Mouse (Mus musculus): ENCODE measurements at regions not wholly inside any gene's neighbourhood (a gene's known extent, or its start where the extent isn't known, plus 50 kb on each side); places are given as distances from the start of the nearest gene placed in this dataset.
A peak's percentile ranks its signal among the peaks of the same experiment; 100 is the strongest.

GRCm38 (mm10) chr13:107246956-107247751, 225.2 kb upstream of the Kif2a start:
- Histone ChIP-seq H3K4me2 (peak overlapping the region; percentile 44), H3K4me3 (peak overlapping the region; percentile 26), H3K36me3 (replicated peaks) (no peaks in the 10 kb centered on the region), H3K9me3 (no peaks in the 10 kb centered on the region), H3K9ac (no peak overlapping the region), H3K27ac (no peak overlapping the region), H3K4me1 (peaks cover 14% of the 10 kb centered on the region), H3K27me3 (replicated peaks) (no peaks in the 10 kb centered on the region)
- ATAC-seq (replicated peaks), result peak; percentile 64
- 20% methylated on average over 17 of the region's 17 CpGs for WGBS

GRCm38 (mm10) chr13:107244173-107244572, 222.2 kb upstream of the Kif2a start:
- Histone ChIP-seq H3K4me2 (no peak overlapping the region), H3K9me3 (no peaks in the 10 kb centered on the region), H3K4me1 (peaks cover 14% of the 10 kb centered on the region), H3K27me3 (replicated peaks) (no peaks in the 10 kb centered on the region), H3K4me3 (no peak overlapping the region), H3K27ac (no peak overlapping the region), H3K9ac (no peak overlapping the region), H3K36me3 (replicated peaks) (no peaks in the 10 kb centered on the region)
- WGBS, result 88% methylated on average over 3 of the region's 3 CpGs
- no peak for ATAC-seq (replicated peaks)

GRCm38 (mm10) chr13:107239035-107239387, 217.1 kb upstream of the Kif2a start:
- no peak overlapping the region for H3K9ac ChIP-seq
- no peak overlapping the region for H3K4me2 ChIP-seq
- 75% methylated on average over 4 of the region's 4 CpGs for WGBS
- no peaks in the 10 kb centered on the region for H3K4me1 ChIP-seq
- H3K4me3 ChIP-seq, result no peak overlapping the region
- ATAC-seq (replicated peaks), result no peak
- no peaks in the 10 kb centered on the region for H3K9me3 ChIP-seq
- H3K27me3 ChIP-seq (replicated peaks), result no peaks in the 10 kb centered on the region
- no peaks in the 10 kb centered on the region for H3K36me3 ChIP-seq (replicated peaks)
- no peak overlapping the region for H3K27ac ChIP-seq

GRCm38 (mm10) chr13:107238364-107239034, 216.6 kb upstream of the Kif2a start:
- Histone ChIP-seq H3K4me3 (no peak overlapping the region), H3K4me2 (no peak overlapping the region), H3K9ac (no peak overlapping the region), H3K27me3 (replicated peaks) (no peaks in the 10 kb centered on the region), H3K27ac (no peak overlapping the region), H3K9me3 (no peaks in the 10 kb centered on the region), H3K36me3 (replicated peaks) (no peaks in the 10 kb centered on the region), H3K4me1 (no peaks in the 10 kb centered on the region)
- no peak for ATAC-seq (replicated peaks)
- WGBS, result 87% methylated on average over 9 of the region's 9 CpGs

- no peaks in the 10 kb centered on the region for H3K27me3 ChIP-seq (replicated peaks)
- no peak overlapping the region for H3K4me2 ChIP-seq
- no peak for ATAC-seq (replicated peaks)
- no peak overlapping the region for H3K4me3 ChIP-seq
- WGBS, result 85% methylated on average over 5 of the region's 5 CpGs
- no peak overlapping the region for H3K9ac ChIP-seq
- no peaks in the 10 kb centered on the region for H3K9me3 ChIP-seq
- no peaks in the 10 kb centered on the region for H3K4me1 ChIP-seq
- no peak overlapping the region for H3K27ac ChIP-seq
- no peaks in the 10 kb centered on the region for H3K36me3 ChIP-seq (replicated peaks)
These were observed 197.5 kb upstream of the Kif2a start for GRCm38 (mm10) chr13:107219456-107219855.

- Histone ChIP-seq H3K4me2 (no peak overlapping the region), H3K36me3 (replicated peaks) (no peaks in the 10 kb centered on the region), H3K27me3 (replicated peaks) (no peaks in the 10 kb centered on the region), H3K4me3 (no peak overlapping the region), H3K9ac (no peak overlapping the region), H3K27ac (no peak overlapping the region), H3K9me3 (no peaks in the 10 kb centered on the region), H3K4me1 (no peaks in the 10 kb centered on the region)
- no peak for ATAC-seq (replicated peaks)
- WGBS, result 36% methylated on average over 8 of the region's 8 CpGs
These were observed 196.4 kb upstream of the Kif2a start for GRCm38 (mm10) chr13:107218351-107218750.

- no peaks in the 10 kb centered on the region for H3K9me3 ChIP-seq
- no peak overlapping the region for H3K4me2 ChIP-seq
- H3K9ac ChIP-seq, result no peak overlapping the region
- no peaks in the 10 kb centered on the region for H3K4me1 ChIP-seq
- 65% methylated on average over 6 of the region's 6 CpGs for whole genome bisulfite sequencing
- H3K36me3 ChIP-seq (replicated peaks), result no peaks in the 10 kb centered on the region
- H3K27me3 ChIP-seq (replicated peaks), result no peaks in the 10 kb centered on the region
- H3K4me3 ChIP-seq, result no peak overlapping the region
- ATAC-seq (replicated peaks), result no peak
- no peak overlapping the region for H3K27ac ChIP-seq
These were observed 195.9 kb upstream of the Kif2a start for GRCm38 (mm10) chr13:107217825-107218224.

GRCm38 (mm10) chr13:107213281-107213680, 191.4 kb upstream of the Kif2a start:
- no peak overlapping the region for H3K4me3 ChIP-seq
- no peak for ATAC-seq (replicated peaks)
- 25% methylated on average over 2 of the region's 2 CpGs for WGBS

GRCm38 (mm10) chr13:107210676-107211075, 188.8 kb upstream of the Kif2a start:
- H3K4me2 ChIP-seq, result no peak overlapping the region
- H3K9me3 ChIP-seq, result no peaks in the 10 kb centered on the region
- no peaks in the 10 kb centered on the region for H3K27me3 ChIP-seq (replicated peaks)
- no peak overlapping the region for H3K27ac ChIP-seq
- H3K4me1 ChIP-seq, result peaks cover 13% of the 10 kb centered on the region
- WGBS, result 77% methylated on average over 6 of the region's 6 CpGs
- H3K36me3 ChIP-seq (replicated peaks), result no peaks in the 10 kb centered on the region
- H3K9ac ChIP-seq, result no peak overlapping the region
- no peak overlapping the region for H3K4me3 ChIP-seq
- no peak for ATAC-seq (replicated peaks)

More at GRCm38 (mm10) chr13:107213281-107213680, 191.4 kb upstream of the Kif2a start:
- H3K27ac ChIP-seq, result no peak overlapping the region
- no peaks in the 10 kb centered on the region for H3K27me3 ChIP-seq (replicated peaks)
- H3K9ac ChIP-seq, result no peak overlapping the region
- no peaks in the 10 kb centered on the region for H3K4me1 ChIP-seq
- H3K36me3 ChIP-seq (replicated peaks), result no peaks in the 10 kb centered on the region
- no peaks in the 10 kb centered on the region for H3K9me3 ChIP-seq
- no peak overlapping the region for H3K4me2 ChIP-seq

- H3K9ac ChIP-seq, result peak overlapping the region; percentile 41
- H3K4me2 ChIP-seq, result peak overlapping the region; percentile 56
- ATAC-seq (replicated peaks), result peak; percentile 98
- H3K27ac ChIP-seq, result peak overlapping the region; percentile 77
- 23% methylated on average over 20 of the region's 20 CpGs for WGBS
- H3K4me1 ChIP-seq, result peaks cover 13% of the 10 kb centered on the region
- no peaks in the 10 kb centered on the region for H3K36me3 ChIP-seq (replicated peaks)
- H3K27me3 ChIP-seq (replicated peaks), result no peaks in the 10 kb centered on the region
- H3K9me3 ChIP-seq, result no peaks in the 10 kb centered on the region
- H3K4me3 ChIP-seq, result peak overlapping the region; percentile 37
These were observed 185.6 kb upstream of the Kif2a start for GRCm38 (mm10) chr13:107207354-107208181.

GRCm38 (mm10) chr13:107199875-107200274, 177.9 kb upstream of the Kif2a start:
- Histone ChIP-seq H3K4me1 (no peaks in the 10 kb centered on the region), H3K9me3 (no peaks in the 10 kb centered on the region), H3K27ac (no peak overlapping the region), H3K9ac (no peak overlapping the region), H3K36me3 (replicated peaks) (no peaks in the 10 kb centered on the region), H3K4me2 (no peak overlapping the region), H3K27me3 (replicated peaks) (no peaks in the 10 kb centered on the region), H3K4me3 (no peak overlapping the region)
- WGBS, result 57% methylated on average over 1 of the region's 1 CpGs
- ATAC-seq (replicated peaks), result no peak

GRCm38 (mm10) chr13:107193426-107193825, 171.5 kb upstream of the Kif2a start:
- H3K27me3 ChIP-seq (replicated peaks), result no peaks in the 10 kb centered on the region
- 88% methylated on average over 4 of the region's 4 CpGs for WGBS
- H3K36me3 ChIP-seq (replicated peaks), result no peaks in the 10 kb centered on the region
- H3K4me1 ChIP-seq, result no peaks in the 10 kb centered on the region
- H3K27ac ChIP-seq, result no peak overlapping the region
- H3K4me2 ChIP-seq, result no peak overlapping the region
- no peak for ATAC-seq (replicated peaks)
- no peak overlapping the region for H3K4me3 ChIP-seq
- H3K9me3 ChIP-seq, result no peaks in the 10 kb centered on the region
- no peak overlapping the region for H3K9ac ChIP-seq
